Mouse (Mus musculus) C2C12 (cell line): Measurements from ENCODE around the gene Slc25a14. TPM values are rescaled to one million over a fixed set of nuclear protein-coding genes. Genes with fewer than 3 reads are reported as not detected.

ENCODE experiments used
- H3K27me3 ChIP-seq: one replicate; pipeline ENCODE4 v1.6.1; 2011; ENCODE audit not compliant: control insufficient read depth, insufficient read depth, insufficient read length
- H3K36me3 ChIP-seq: one replicate; pipeline ENCODE4 v1.6.1; 2011; ENCODE audit not compliant: control insufficient read depth, insufficient read depth
- H3K4me3 ChIP-seq: one replicate; pipeline ENCODE4 v1.5.1; 2011; ENCODE audit warnings: mild to moderate bottlenecking, control low read depth; ENCODE audit not compliant: poor library complexity, insufficient read depth, severe bottlenecking
- H3K79me2 ChIP-seq: one replicate; pipeline ENCODE4 v1.6.1; 2011; ENCODE audit not compliant: control insufficient read depth, insufficient read depth
- H3K79me3 ChIP-seq: one replicate; pipeline ENCODE4 v1.6.1; 2011; ENCODE audit warnings: low read depth, control low read depth
- H3ac ChIP-seq: one replicate; pipeline ENCODE3; 2011; ENCODE audit warnings: low read depth; ENCODE audit not compliant: control insufficient read depth, insufficient read length
- CEBPB ChIP-seq: IDR thresholded peaks from one replicate; pipeline ENCODE4 v1.6.1; 2011; ENCODE audit warnings: low read depth, mild to moderate bottlenecking, control low read depth, moderate library complexity
- CTCF ChIP-seq: IDR thresholded peaks from one replicate; pipeline ENCODE4 v1.5.1; 2011; ENCODE audit not compliant: control insufficient read depth, insufficient read depth, insufficient read length
- FOSL1 ChIP-seq: IDR thresholded peaks from one replicate; pipeline ENCODE4 v1.8.0; 2011; ENCODE audit warnings: mild to moderate bottlenecking, low read length; ENCODE audit not compliant: poor library complexity, insufficient read depth, severe bottlenecking
- MAX ChIP-seq: IDR thresholded peaks from one replicate; pipeline ENCODE4 v1.6.1; 2011; ENCODE audit warnings: mild to moderate bottlenecking, control low read depth
- MYOD1 ChIP-seq: IDR thresholded peaks from one replicate; pipeline ENCODE4 v1.6.1; 2011; ENCODE audit warnings: low read depth; ENCODE audit not compliant: control insufficient read depth, insufficient read length
- MYOG ChIP-seq: IDR thresholded peaks from one replicate; pipeline ENCODE4 v1.6.1; 2011; ENCODE audit not compliant: control insufficient read depth, insufficient read length; ENCODE audit errors: extremely low read depth
- USF1 ChIP-seq: IDR thresholded peaks from one replicate; pipeline ENCODE4 v1.6.1; 2011; ENCODE audit warnings: low read depth, mild to moderate bottlenecking, control low read depth, moderate library complexity
- polyA plus RNA-seq: library from polyadenylated mRNA; unstranded; fragments of >200 nt; fragmentation: generic; extraction: Trizol; gene quantifications from one replicate; pipeline ENCODE4 v1.2.1, GENCODE M21; 2012; ENCODE audit warnings: missing spikeins

The Slc25a14 gene
- polyA plus RNA-seq, 1 experiment = 7.9 TPM

DNA sequence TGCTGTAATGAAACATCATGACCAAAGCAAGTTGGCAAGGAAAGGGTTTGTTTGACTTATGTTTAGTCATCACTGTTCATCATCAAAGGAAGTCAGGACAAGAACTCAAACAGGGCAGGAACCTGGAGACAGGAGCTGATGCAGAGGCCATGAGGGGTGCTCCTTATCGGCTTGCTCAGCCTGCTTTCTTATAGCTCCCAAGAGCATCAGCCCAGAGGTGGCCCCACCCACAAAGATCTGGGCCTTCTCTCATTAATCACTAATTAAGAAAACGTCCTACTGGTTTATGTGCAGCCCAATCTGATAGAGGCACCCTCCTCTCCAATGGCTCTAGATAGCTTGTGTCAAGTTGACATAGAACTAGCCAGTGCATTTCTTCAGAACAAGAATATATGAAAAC is 18.3 kb upstream of the Slc25a14 start:
- Histone ChIP-seq H3K79me2 (no peaks in the 10 kb centered on the region), H3K4me3 (no peak overlapping the region), H3ac (no peak overlapping the region), H3K27me3 (no peaks in the 10 kb centered on the region), H3K36me3 (no peaks in the 10 kb centered on the region), H3K79me3 (no peaks in the 10 kb centered on the region)
- TF ChIP-seq CTCF (no peak), MYOG (no peak), MAX (no peak), FOSL1 (no peak), USF1 (no peak), MYOD1 (no peak), CEBPB (no peak)

DNA sequence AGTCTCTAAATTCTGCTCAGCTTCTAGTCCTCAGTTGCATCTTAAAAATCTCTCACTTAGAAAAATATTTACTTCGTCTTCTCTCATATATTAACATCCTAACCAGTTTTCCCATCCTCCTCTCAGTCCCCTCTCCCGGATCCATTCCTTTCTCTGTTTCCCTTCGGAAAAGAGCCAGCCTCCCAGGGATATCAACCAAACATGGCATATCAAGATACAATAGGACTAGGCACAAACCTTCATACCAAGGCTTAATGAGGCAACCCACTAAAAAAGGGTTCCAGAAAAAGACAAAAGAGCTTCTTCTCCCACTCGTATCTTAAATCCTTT is 199 bp upstream of the Slc25a14 start:
- Histone ChIP-seq H3K4me3 (peak overlapping the region; percentile 50), H3K79me2 (no peaks in the 10 kb centered on the region), H3K36me3 (no peaks in the 10 kb centered on the region), H3K79me3 (no peaks in the 10 kb centered on the region), H3K27me3 (no peaks in the 10 kb centered on the region), H3ac (no peak overlapping the region)
- no peak for TF ChIP-seq CTCF
- TF ChIP-seq USF1 = no peak
- TF ChIP-seq MAX = no peak
- TF ChIP-seq FOSL1 = no peak
- TF ChIP-seq MYOG = no peak
- TF ChIP-seq CEBPB = no peak
- TF ChIP-seq MYOD1 = no peak

DNA sequence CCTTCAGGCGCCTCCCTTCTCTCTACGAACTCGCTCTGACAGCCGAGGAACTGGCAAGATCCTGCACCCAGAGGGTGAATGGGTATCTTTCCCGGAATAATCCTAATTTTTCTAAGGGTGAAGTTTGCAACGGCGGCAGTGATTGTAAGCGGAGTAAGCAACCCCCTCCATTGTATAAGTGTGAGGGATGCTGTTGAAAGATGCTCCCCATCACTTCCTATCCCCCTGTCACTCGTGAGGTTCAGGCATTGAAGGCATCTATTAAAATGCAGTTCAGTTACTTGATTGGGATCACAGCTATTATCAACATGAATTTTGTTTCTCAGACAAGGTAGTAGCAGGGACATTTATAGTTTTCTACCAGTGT is 824 bp downstream of the Slc25a14 start:
- no peaks in the 10 kb centered on the region for H3K27me3 ChIP-seq

DNA sequence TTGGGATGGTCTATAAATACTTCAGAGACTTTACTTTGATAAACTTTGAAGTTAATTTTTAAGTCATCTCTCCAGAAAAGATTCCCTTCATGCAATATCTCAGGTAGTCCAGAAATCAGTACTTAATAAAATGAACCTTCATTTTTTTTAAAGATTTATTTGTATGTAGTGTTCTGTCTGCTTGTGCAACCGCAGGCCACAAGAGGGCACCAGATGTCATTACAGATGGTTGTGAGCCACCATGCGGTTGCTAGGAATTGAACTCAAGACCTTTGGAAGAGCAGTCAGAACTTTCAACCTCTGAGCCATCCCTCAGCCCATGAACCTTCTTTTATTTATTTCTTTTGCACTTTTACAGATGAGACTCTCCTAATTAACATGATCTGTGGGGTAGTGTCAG is 13.8 kb downstream of the Slc25a14 start:
- no peak overlapping the region for H3ac ChIP-seq
- H3K27me3 ChIP-seq = no peaks in the 10 kb centered on the region
- no peaks in the 10 kb centered on the region for H3K79me3 ChIP-seq
- H3K79me2 ChIP-seq = no peaks in the 10 kb centered on the region
- H3K4me3 ChIP-seq = no peak overlapping the region
- no peak for TF ChIP-seq CTCF
- no peak for TF ChIP-seq MAX
- no peak for TF ChIP-seq USF1
- no peak for TF ChIP-seq FOSL1
- no peak for TF ChIP-seq MYOG
- TF ChIP-seq CEBPB = no peak
- TF ChIP-seq MYOD1 = no peak
- H3K36me3 ChIP-seq = no peaks in the 10 kb centered on the region

More for the DNA sequence above, 824 bp downstream of the Slc25a14 start:
- no peaks in the 10 kb centered on the region for H3K36me3 ChIP-seq
- H3ac ChIP-seq = no peak overlapping the region
- no peaks in the 10 kb centered on the region for H3K79me3 ChIP-seq
- H3K79me2 ChIP-seq = no peaks in the 10 kb centered on the region
- peak overlapping the region; percentile 50 for H3K4me3 ChIP-seq
- TF ChIP-seq FOSL1 (no peak), CEBPB (no peak), MYOD1 (no peak), USF1 (no peak), CTCF (no peak), MYOG (no peak), MAX (no peak)

DNA sequence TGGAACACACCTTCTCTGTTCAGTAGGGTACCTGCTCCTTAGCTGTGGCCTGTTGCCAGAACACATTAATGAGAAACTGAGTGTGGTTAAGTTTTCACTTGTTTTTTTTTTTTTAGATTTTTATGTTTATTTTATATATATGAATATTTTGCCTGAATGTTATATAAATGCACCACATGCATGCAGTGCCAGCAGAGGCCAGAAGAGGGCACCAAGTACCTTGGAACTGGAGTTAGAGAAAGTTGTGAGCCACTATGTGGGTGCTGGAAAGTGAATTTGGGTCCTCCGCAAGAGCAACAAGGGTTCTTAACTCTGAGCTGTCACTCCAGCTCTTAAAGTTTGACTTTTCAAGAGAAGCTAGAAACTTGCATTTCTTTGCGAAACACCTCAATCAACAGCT is 20.9 kb downstream of the Slc25a14 start:
- Histone ChIP-seq H3K27me3 (no peaks in the 10 kb centered on the region), H3K4me3 (no peak overlapping the region), H3K79me2 (no peaks in the 10 kb centered on the region), H3K36me3 (no peaks in the 10 kb centered on the region), H3K79me3 (no peaks in the 10 kb centered on the region), H3ac (no peak overlapping the region)
- TF ChIP-seq USF1 (no peak), CTCF (no peak), MYOG (no peak), MAX (no peak), MYOD1 (no peak), CEBPB (no peak), FOSL1 (no peak)

DNA sequence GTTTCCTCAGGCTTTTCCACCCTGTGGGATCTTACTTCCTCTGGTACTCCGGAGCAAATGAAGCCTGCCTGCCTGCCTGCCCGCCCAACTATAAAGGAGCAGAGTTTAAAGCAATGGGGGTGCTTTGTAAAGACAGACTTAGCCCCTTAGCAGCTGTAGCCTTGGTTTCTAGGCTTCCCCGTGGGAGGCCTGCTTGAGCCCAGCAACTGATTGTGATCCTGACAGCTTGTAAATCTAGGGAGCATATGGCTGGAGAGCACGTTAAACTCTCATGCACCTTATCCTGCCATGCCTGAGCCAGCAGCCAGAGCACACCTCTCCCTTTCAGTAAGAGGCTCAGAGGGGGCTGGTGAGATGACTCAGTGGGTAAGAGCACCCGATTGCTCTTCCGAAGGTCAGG is 43.6 kb downstream of the Slc25a14 start:
- TF ChIP-seq MYOD1 (no peak), MYOG (no peak), MAX (no peak), FOSL1 (no peak), USF1 (no peak), CTCF (no peak), CEBPB (no peak)
- Histone ChIP-seq H3K36me3 (no peaks in the 10 kb centered on the region), H3K79me2 (no peaks in the 10 kb centered on the region), H3K4me3 (no peak overlapping the region), H3K27me3 (no peaks in the 10 kb centered on the region), H3ac (no peak overlapping the region), H3K79me3 (no peaks in the 10 kb centered on the region)
